Mouse (Mus musculus) thymus, adult 2 months (tissue): Measurements from ENCODE around the gene Wdr4. TPM values are rescaled to one million over a fixed set of nuclear protein-coding genes. Genes with fewer than 3 reads are reported as not detected.

Experiments used
- DNase-seq: peaks from one replicate; pipeline ENCODE4 v3.0.0; 2021
- H3K27ac ChIP-seq: fragments of 200-500 bp; 2 replicates; pipeline ENCODE4 v1.5.1; 2012; ENCODE audit warnings: low read length, control low read depth; ENCODE audit not compliant: control insufficient read depth, insufficient read depth
- H3K27me3 ChIP-seq: fragments of 200-500 bp; 2 replicates; pipeline ENCODE4 v1.6.1; 2012; ENCODE audit warnings: mild to moderate bottlenecking, low read length, moderate library complexity, mixed read lengths; ENCODE audit not compliant: control insufficient read depth, insufficient read depth
- H3K36me3 ChIP-seq: fragments of 200-500 bp; 2 replicates; pipeline ENCODE4 v1.6.1; 2012; ENCODE audit warnings: mild to moderate bottlenecking, low read length, moderate library complexity; ENCODE audit not compliant: control insufficient read depth, insufficient read depth
- H3K4me1 ChIP-seq: fragments of 200-500 bp; replicated peaks from 2 replicates; pipeline ENCODE4 v1.6.1; 2012; ENCODE audit warnings: low read length; ENCODE audit not compliant: control insufficient read depth, insufficient read depth
- H3K4me3 ChIP-seq: fragments of 200-500 bp; 2 replicates; pipeline ENCODE4 v1.5.1; 2012; ENCODE audit warnings: mild to moderate bottlenecking, low read length, control low read depth, moderate library complexity; ENCODE audit not compliant: control insufficient read depth, insufficient read depth
- CTCF ChIP-seq: fragments of 200-500 bp; IDR thresholded peaks from 2 replicates; pipeline ENCODE4 v1.5.1; 2012; ENCODE audit warnings: mild to moderate bottlenecking, control low read depth, low read length, moderate library complexity, borderline replicate concordance; ENCODE audit not compliant: control insufficient read depth, poor library complexity, insufficient read depth; ENCODE audit errors: extremely low read depth
- POLR2A ChIP-seq: fragments of 200-500 bp; IDR thresholded peaks from 2 replicates; pipeline ENCODE4 v1.6.1; 2012; ENCODE audit warnings: mild to moderate bottlenecking, low read length, control low read depth, moderate library complexity; ENCODE audit not compliant: control insufficient read depth, poor library complexity, insufficient read depth; ENCODE audit errors: extremely low read depth
- WGBS: fragments of 180-500 bp; shearing (Covaris S2); methylation state at CpG from one replicate; pipeline ENCODE4 v1.1.7; 2018; 5-methylcytosine and 5-hydroxymethylcytosine counted together
- polyA plus RNA-seq: library from polyadenylated mRNA; depleted of rRNA; stranded (reverse); fragments of >200 nt; gene quantifications from 2 replicates; pipeline ENCODE4 v1.2.3, GENCODE M21; 2012

Wdr4 gene
- polyA plus RNA-seq, 1 experiment = 36.5 TPM

DNA sequence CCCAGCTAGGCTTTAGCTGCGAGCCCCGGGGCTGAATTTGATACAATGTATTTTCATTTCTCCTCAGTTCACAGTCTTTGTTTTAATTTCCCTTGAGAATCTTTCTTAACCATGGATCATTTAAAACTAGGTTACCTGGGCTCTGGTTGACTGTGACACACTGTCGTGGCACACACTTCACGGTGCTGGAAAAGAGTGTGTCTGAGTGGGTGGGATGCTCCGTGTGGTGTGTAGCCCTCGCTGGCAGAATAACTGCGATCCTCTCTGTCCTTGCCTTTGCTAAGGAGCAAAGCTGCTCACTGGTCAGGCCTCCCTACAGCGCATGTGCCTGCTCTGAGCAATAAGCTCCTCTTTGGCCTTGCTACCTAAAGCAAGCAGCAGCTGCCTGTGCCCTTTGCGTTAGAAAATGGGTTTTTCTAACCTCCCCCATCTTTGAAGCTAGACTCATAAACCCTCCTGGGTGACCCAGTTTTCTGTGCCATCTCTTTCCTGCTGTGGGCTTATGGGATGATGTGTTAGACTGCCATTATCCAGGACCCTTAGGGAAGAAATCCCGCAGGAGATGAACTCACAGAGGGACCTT, 33.1 kb downstream of the Wdr4 start:
- WGBS = 91% methylated on average over 10 of the region's 10 CpGs
- no peaks in the 10 kb centered on the region for H3K27me3 ChIP-seq
- no peaks in the 10 kb centered on the region for H3K36me3 ChIP-seq
- no peak for TF ChIP-seq CTCF
- no peak overlapping the region for H3K27ac ChIP-seq
- peaks cover 3% of the 10 kb centered on the region; the same call in 1 of the 2 replicates for H3K4me1 ChIP-seq
- no peak for DNase-seq
- H3K4me3 ChIP-seq = no peak overlapping the region

DNA sequence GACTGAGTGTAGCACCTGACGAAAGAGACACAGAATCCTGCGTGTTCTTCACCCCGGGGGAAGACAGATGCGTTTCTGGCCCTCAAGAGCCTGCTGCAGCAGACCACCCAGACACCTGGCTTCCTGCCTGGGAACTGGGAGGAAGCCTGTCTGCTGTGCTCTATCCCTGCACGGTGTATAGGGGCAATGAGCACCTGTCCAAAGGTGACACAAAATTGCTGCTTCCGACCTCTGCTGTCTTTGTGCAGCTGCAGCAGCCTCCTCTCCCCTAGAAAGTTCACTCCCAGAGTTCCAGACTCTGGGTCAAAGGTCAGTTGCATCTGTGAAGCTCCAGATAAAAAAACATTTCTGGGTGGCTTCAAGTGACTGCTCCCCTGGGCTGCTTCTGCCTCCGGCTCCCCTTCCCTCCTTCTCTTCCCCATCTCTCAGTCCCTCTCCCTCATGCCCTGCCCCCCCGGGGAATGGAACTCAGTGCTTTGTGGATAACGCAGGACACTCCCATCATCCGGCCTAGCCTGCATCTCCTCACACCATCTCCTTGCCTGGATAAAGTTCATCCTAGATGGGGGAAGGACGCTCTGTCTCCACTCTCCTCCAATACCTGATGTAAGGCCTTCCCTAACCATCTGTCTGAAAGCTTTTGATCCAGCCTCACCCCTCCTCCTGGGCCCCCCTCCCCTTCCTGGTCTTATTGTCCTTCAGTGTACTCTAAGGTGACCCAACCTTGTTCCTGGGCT, 40.5 kb downstream of the Wdr4 start:
- H3K4me1 ChIP-seq = peaks cover 5% of the 10 kb centered on the region; the same call in 1 of the 2 replicates
- TF ChIP-seq CTCF = no peak
- TF ChIP-seq POLR2A = no peak
- DNase-seq = no peak
- 64% methylated on average over 11 of the region's 11 CpGs for WGBS
- H3K27ac ChIP-seq = no peak overlapping the region
- H3K36me3 ChIP-seq = no peaks in the 10 kb centered on the region
- no peaks in the 10 kb centered on the region for H3K27me3 ChIP-seq
- H3K4me3 ChIP-seq = no peak overlapping the region

GRCm38 (mm10) chr17:31478606-31479005, 41.2 kb downstream of the Wdr4 start:
- TF ChIP-seq CTCF = no peak
- TF ChIP-seq POLR2A = no peak
- H3K36me3 ChIP-seq = no peaks in the 10 kb centered on the region
- H3K4me3 ChIP-seq = no peak overlapping the region
- DNase-seq = no peak
- WGBS = 82% methylated on average over 7 of the region's 7 CpGs
- H3K27me3 ChIP-seq = no peaks in the 10 kb centered on the region
- no peak overlapping the region for H3K27ac ChIP-seq
- H3K4me1 ChIP-seq = peaks cover 5% of the 10 kb centered on the region; the same call in 1 of the 2 replicates

GRCm38 (mm10) chr17:31474388-31474787, 45.4 kb downstream of the Wdr4 start:
- H3K27ac ChIP-seq = no peak overlapping the region
- no peak for DNase-seq
- TF ChIP-seq POLR2A (no peak), CTCF (no peak)
- peaks cover 4% of the 10 kb centered on the region; the same call in 1 of the 2 replicates for H3K4me1 ChIP-seq
- no peak overlapping the region for H3K4me3 ChIP-seq
- no peaks in the 10 kb centered on the region for H3K36me3 ChIP-seq
- H3K27me3 ChIP-seq = no peaks in the 10 kb centered on the region
- WGBS = 94% methylated on average over 6 of the region's 6 CpGs

GRCm38 (mm10) chr17:31470766-31471418, 48.9 kb downstream of the Wdr4 start:
- Histone ChIP-seq H3K27ac (no peak overlapping the region), H3K36me3 (no peaks in the 10 kb centered on the region), H3K4me3 (no peak overlapping the region), H3K4me1 (no peaks in the 10 kb centered on the region), H3K27me3 (no peaks in the 10 kb centered on the region)
- DNase-seq = no peak
- no peak for TF ChIP-seq CTCF
- no peak for TF ChIP-seq POLR2A
- 90% methylated on average over 5 of the region's 5 CpGs for WGBS

DNA sequence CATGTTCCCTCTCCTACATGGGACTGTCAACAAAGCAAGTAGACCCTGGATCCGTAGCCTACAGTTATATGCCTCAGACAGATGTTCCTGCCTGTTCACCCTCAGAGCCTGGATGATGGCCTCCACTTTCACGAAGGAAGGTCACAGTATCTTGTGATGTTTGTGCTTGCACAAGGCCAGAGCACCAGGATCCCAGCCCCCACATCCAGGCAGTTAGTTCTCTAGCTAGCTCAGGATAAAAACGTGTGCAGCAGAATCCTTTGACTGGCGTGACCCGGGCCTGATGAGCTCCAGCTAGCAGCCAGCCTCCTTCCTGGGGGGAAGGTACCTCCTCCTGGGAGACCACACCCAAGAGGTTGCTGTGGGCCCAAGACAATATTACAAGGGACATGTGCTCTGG, 51.3 kb downstream of the Wdr4 start:
- no peak overlapping the region for H3K27ac ChIP-seq
- H3K4me3 ChIP-seq = no peak overlapping the region
- TF ChIP-seq CTCF (no peak), POLR2A (no peak)
- no peaks in the 10 kb centered on the region for H3K36me3 ChIP-seq
- DNase-seq = no peak
- no peaks in the 10 kb centered on the region for H3K27me3 ChIP-seq
- WGBS = 71% methylated on average over 5 of the region's 5 CpGs
- H3K4me1 ChIP-seq = no peaks in the 10 kb centered on the region
